Mouse (Mus musculus): ENCODE measurements around the gene Fgfr2. TPM values are rescaled to one million over a fixed set of nuclear protein-coding genes. Genes with fewer than 3 reads are reported as not detected.
"Not testable (repeated sequence)": the region's sequence is repeated elsewhere in the genome, so short reads cannot be mapped to it uniquely, and the experiment has no call there.

Gene Fgfr2
- polyA plus RNA-seq, 1 experiment from 2014 or later, result 34.1 TPM

GRCm38 (mm10) chr7:133099266-133099665 lies 23.9 kb downstream of the Fgfr2 start:
- peaks cover 15% of the 10 kb centered on the region for H3K36me3 ChIP-seq
- H3K4me2 ChIP-seq, result peak overlapping the region; percentile 35
- H3K4me1 ChIP-seq (replicated peaks), result peaks cover 64% of the 10 kb centered on the region
- H3K4me3 ChIP-seq, result no peak overlapping the region
- 26% methylated on average over 4 of the region's 4 CpGs for WGBS
- H3K9me3 ChIP-seq (replicated peaks), result no peaks in the 10 kb centered on the region
- no peaks in the 10 kb centered on the region for H3K27me3 ChIP-seq (replicated peaks)
- H3K9ac ChIP-seq, result peak overlapping the region; percentile 58; the same call in 1 of the 2 replicates
- ATAC-seq (ENCODE audit: insufficient number of reproducible peaks, low FRiP score), result peak; percentile 29; the same call in 1 of the 2 replicates
- peak overlapping the region; percentile 73; the same call in 1 of the 2 replicates for H3K27ac ChIP-seq (ENCODE audit: poor library complexity, severe bottlenecking)

GRCm38 (mm10) chr7:133098118-133098793 lies 24.9 kb downstream of the Fgfr2 start:
- no peak for ATAC-seq (ENCODE audit: insufficient number of reproducible peaks, low FRiP score)
- peaks cover 59% of the 10 kb centered on the region for H3K4me1 ChIP-seq (replicated peaks)

GRCm38 (mm10) chr7:133095610-133096009 lies 27.5 kb downstream of the Fgfr2 start:
- whole genome bisulfite sequencing, result 79% methylated on average over 7 of the region's 7 CpGs

More at GRCm38 (mm10) chr7:133098118-133098793, 24.9 kb downstream of the Fgfr2 start:
- Histone ChIP-seq H3K9ac (peak overlapping the region; percentile 47; the same call in 1 of the 2 replicates), H3K4me2 (no peak overlapping the region), H3K27me3 (replicated peaks) (no peaks in the 10 kb centered on the region), H3K4me3 (no peak overlapping the region), H3K9me3 (replicated peaks) (no peaks in the 10 kb centered on the region), H3K36me3 (peaks cover 15% of the 10 kb centered on the region), H3K27ac (ENCODE audit: poor library complexity, severe bottlenecking) (peak overlapping the region; percentile 31)
- 77% methylated on average over 12 of the region's 12 CpGs for WGBS

DNA sequence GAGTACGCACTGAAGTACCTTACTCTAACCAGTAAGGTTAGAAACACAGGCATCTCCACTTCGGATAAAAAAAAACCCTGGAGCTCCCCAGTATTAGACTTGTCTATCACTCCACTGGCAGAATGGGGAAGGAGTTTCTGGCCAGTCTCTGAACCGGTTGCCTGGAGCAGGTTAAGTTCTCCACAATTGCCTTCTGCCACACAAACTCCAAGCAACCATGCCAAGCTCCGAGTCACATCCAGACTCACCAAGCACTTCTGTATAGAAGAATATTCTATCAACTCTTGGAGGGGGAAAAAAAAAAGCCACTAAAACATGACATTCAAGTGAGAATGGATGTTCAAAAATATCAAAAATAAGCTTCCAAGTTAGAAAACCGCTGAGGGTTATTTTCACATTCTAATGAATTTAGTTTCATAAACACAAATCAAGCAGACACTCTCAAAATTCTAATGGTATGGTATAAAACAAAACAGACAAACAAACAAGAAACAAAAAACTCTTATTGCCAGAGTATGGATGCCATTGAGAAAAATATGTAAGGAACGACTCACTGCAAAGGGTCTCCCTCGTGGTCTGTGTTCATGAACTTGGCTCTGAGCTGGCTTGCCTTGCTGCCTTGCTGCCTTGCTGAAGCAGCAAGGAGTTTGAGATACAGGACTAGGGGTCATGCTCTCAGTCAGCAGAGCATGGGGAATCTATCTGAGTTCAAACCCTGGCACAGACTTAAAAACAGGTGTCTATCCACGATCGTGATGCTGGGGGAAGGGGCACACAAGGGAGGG lies 28.2 kb downstream of the Fgfr2 start:
- ATAC-seq (ENCODE audit: insufficient number of reproducible peaks, low FRiP score), result no peak
- peaks cover 17% of the 10 kb centered on the region for H3K36me3 ChIP-seq
- H3K4me1 ChIP-seq (replicated peaks), result peaks cover 54% of the 10 kb centered on the region
- H3K9ac ChIP-seq, result no peak overlapping the region
- H3K27ac ChIP-seq (ENCODE audit: poor library complexity, severe bottlenecking), result no peak overlapping the region
- no peak overlapping the region for H3K4me3 ChIP-seq
- H3K4me2 ChIP-seq, result no peak overlapping the region
- WGBS, result 79% methylated on average over 9 of the region's 9 CpGs
- H3K9me3 ChIP-seq (replicated peaks), result no peaks in the 10 kb centered on the region
- no peaks in the 10 kb centered on the region for H3K27me3 ChIP-seq (replicated peaks)

More at GRCm38 (mm10) chr7:133095610-133096009, 27.5 kb downstream of the Fgfr2 start:
- not testable (repeated sequence) for H3K4me3 ChIP-seq; ATAC-seq (ENCODE audit: insufficient number of reproducible peaks, low FRiP score); H3K27ac ChIP-seq (ENCODE audit: poor library complexity, severe bottlenecking); H3K4me2 ChIP-seq; H3K9me3 ChIP-seq (replicated peaks); H3K9ac ChIP-seq; H3K27me3 ChIP-seq (replicated peaks)
- Histone ChIP-seq H3K36me3 (peaks cover 17% of the 10 kb centered on the region), H3K4me1 (replicated peaks) (peaks cover 53% of the 10 kb centered on the region)

GRCm38 (mm10) chr7:133094161-133094560 lies 29.0 kb downstream of the Fgfr2 start:
- peaks cover 52% of the 10 kb centered on the region for H3K4me1 ChIP-seq (replicated peaks)
- ATAC-seq (ENCODE audit: insufficient number of reproducible peaks, low FRiP score), result no peak
- H3K36me3 ChIP-seq, result peaks cover 17% of the 10 kb centered on the region
- WGBS, result 72% methylated on average over 3 of the region's 3 CpGs
- no peak overlapping the region for H3K9ac ChIP-seq
- no peaks in the 10 kb centered on the region for H3K27me3 ChIP-seq (replicated peaks)
- no peaks in the 10 kb centered on the region for H3K9me3 ChIP-seq (replicated peaks)
- H3K4me3 ChIP-seq, result no peak overlapping the region
- no peak overlapping the region for H3K27ac ChIP-seq (ENCODE audit: poor library complexity, severe bottlenecking)
- no peak overlapping the region for H3K4me2 ChIP-seq

DNA sequence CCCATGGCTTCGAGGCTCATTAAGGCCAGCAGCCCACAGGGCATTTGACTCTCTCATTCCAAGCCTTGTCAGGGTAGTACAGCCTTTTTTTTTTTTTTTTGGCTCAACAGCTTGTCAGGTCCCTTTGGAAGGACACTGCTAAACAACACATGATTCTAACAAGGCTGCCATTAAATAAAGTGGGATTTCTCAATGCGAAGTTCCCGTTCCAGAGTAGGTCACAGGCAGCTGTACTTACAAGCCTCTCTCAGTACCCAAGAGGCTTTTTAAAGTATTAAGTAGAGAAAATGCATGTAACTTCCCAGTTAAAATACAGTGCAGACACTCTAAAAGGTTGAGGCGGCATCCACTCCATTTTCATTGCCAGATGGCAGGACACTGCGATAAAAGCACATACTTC lies 29.4 kb downstream of the Fgfr2 start:
- Histone ChIP-seq H3K9ac (no peak overlapping the region), H3K4me2 (no peak overlapping the region), H3K4me1 (replicated peaks) (peaks cover 53% of the 10 kb centered on the region), H3K36me3 (peaks cover 17% of the 10 kb centered on the region), H3K9me3 (replicated peaks) (no peaks in the 10 kb centered on the region), H3K27me3 (replicated peaks) (no peaks in the 10 kb centered on the region), H3K4me3 (no peak overlapping the region), H3K27ac (ENCODE audit: poor library complexity, severe bottlenecking) (no peak overlapping the region)
- WGBS, result 88% methylated on average over 5 of the region's 5 CpGs
- no peak for ATAC-seq (ENCODE audit: insufficient number of reproducible peaks, low FRiP score)

- Histone ChIP-seq H3K4me2 (no peak overlapping the region), H3K36me3 (peaks cover 7% of the 10 kb centered on the region), H3K4me3 (no peak overlapping the region), H3K27ac (ENCODE audit: poor library complexity, severe bottlenecking) (peak overlapping the region; percentile 1; the same call in 1 of the 2 replicates), H3K9me3 (replicated peaks) (no peaks in the 10 kb centered on the region), H3K9ac (no peak overlapping the region), H3K27me3 (replicated peaks) (no peaks in the 10 kb centered on the region), H3K4me1 (replicated peaks) (peaks cover 55% of the 10 kb centered on the region)
- WGBS, result 65% methylated on average over 4 of the region's 4 CpGs
- no peak for ATAC-seq (ENCODE audit: insufficient number of reproducible peaks, low FRiP score)
These were observed 32.5 kb downstream of the Fgfr2 start for GRCm38 (mm10) chr7:133090641-133091040.

DNA sequence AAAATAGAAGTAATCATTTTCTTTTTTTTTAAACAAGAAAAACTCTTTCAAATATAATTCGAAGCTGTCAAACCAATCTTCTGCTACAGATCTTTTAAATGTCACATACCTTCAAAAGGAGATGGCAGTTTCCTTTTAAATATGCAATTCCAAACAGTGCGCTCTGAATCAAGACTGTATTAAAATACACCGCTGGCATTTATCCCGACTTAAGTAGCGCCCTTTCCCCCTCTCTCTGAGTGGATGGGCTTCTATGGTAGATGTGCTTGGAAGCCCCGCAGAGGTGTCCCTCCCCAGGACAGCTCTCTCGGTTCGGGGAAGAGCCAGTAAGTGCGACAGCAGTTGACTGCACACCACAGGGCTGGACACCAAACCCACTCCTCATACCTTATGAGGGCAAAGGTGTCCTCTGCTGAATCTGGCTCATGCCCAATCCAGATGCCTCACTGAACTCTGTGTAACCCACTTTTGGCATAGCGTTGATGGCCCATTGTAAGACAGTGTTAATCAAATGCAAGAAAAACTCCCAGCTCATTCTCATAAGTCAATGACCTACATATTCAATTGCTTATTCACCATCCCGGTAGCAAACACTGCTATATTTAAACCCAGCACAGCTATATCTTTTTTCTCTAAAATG lies 33.4 kb downstream of the Fgfr2 start:
- H3K27me3 ChIP-seq (replicated peaks), result no peaks in the 10 kb centered on the region
- H3K4me1 ChIP-seq (replicated peaks), result peaks cover 57% of the 10 kb centered on the region
- no peaks in the 10 kb centered on the region for H3K9me3 ChIP-seq (replicated peaks)
- H3K36me3 ChIP-seq, result peaks cover 6% of the 10 kb centered on the region
- WGBS, result 79% methylated on average over 11 of the region's 11 CpGs
- H3K4me3 ChIP-seq, result no peak overlapping the region
- no peak overlapping the region for H3K9ac ChIP-seq
- no peak for ATAC-seq (ENCODE audit: insufficient number of reproducible peaks, low FRiP score)
- H3K27ac ChIP-seq (ENCODE audit: poor library complexity, severe bottlenecking), result peak overlapping the region; percentile 60
- no peak overlapping the region for H3K4me2 ChIP-seq

- H3K9ac ChIP-seq, result peak overlapping the region; percentile 60
- WGBS, result 25% methylated on average over 11 of the region's 11 CpGs
- peak overlapping the region; percentile 88 for H3K27ac ChIP-seq (ENCODE audit: poor library complexity, severe bottlenecking)
- peak; percentile 43; the same call in 1 of the 2 replicates for ATAC-seq (ENCODE audit: insufficient number of reproducible peaks, low FRiP score)
- peaks cover 6% of the 10 kb centered on the region for H3K36me3 ChIP-seq
- H3K4me3 ChIP-seq, result peak overlapping the region; percentile 13
- no peaks in the 10 kb centered on the region for H3K9me3 ChIP-seq (replicated peaks)
- H3K27me3 ChIP-seq (replicated peaks), result no peaks in the 10 kb centered on the region
- H3K4me1 ChIP-seq (replicated peaks), result peaks cover 63% of the 10 kb centered on the region
- H3K4me2 ChIP-seq, result peak overlapping the region; percentile 59
These were observed 34.3 kb downstream of the Fgfr2 start for GRCm38 (mm10) chr7:133088830-133089261.

GRCm38 (mm10) chr7:133088411-133088810 lies 34.7 kb downstream of the Fgfr2 start:
- H3K9ac ChIP-seq, result peak overlapping the region; percentile 60
- peak overlapping the region; percentile 88 for H3K27ac ChIP-seq (ENCODE audit: poor library complexity, severe bottlenecking)
- H3K36me3 ChIP-seq, result peaks cover 6% of the 10 kb centered on the region
- 62% methylated on average over 4 of the region's 4 CpGs for WGBS
- no peaks in the 10 kb centered on the region for H3K27me3 ChIP-seq (replicated peaks)
- ATAC-seq (ENCODE audit: insufficient number of reproducible peaks, low FRiP score), result no peak
- peaks cover 64% of the 10 kb centered on the region for H3K4me1 ChIP-seq (replicated peaks)
- no peak overlapping the region for H3K4me3 ChIP-seq
- peak overlapping the region; percentile 59 for H3K4me2 ChIP-seq
- H3K9me3 ChIP-seq (replicated peaks), result no peaks in the 10 kb centered on the region

DNA sequence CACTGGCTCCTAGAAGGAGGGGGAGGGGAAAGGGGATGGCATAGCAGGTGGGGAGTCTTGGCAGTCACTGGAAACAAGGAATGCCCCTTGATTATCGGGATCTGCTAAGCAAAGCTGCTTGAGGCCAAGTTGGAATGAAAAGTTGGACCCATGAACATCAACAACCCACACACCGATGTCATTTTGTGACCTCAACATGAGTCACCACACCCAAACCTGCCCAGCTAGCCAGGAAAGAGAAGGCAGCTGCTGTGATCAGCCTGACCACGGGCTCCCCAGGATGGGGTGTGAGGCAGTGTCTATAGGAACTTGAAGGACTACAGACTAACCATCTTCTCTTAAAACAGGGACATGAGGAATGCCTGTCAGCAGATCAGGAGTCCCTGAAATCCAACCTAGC lies 37.7 kb downstream of the Fgfr2 start:
- H3K4me3 ChIP-seq, result no peak overlapping the region
- H3K36me3 ChIP-seq, result peaks cover 13% of the 10 kb centered on the region
- no peak overlapping the region for H3K4me2 ChIP-seq
- H3K9ac ChIP-seq, result no peak overlapping the region
- H3K27me3 ChIP-seq (replicated peaks), result no peaks in the 10 kb centered on the region
- ATAC-seq (ENCODE audit: insufficient number of reproducible peaks, low FRiP score), result no peak
- no peak overlapping the region for H3K27ac ChIP-seq (ENCODE audit: poor library complexity, severe bottlenecking)
- H3K4me1 ChIP-seq (replicated peaks), result peaks cover 57% of the 10 kb centered on the region
- H3K9me3 ChIP-seq (replicated peaks), result no peaks in the 10 kb centered on the region
- WGBS, result 85% methylated on average over 3 of the region's 3 CpGs
